Mouse (Mus musculus) layer of hippocampus, adult 6 months (tissue): ENCODE results near the gene Max. TPM values are rescaled to one million over a fixed set of nuclear protein-coding genes. Genes with fewer than 3 reads are reported as not detected.

Source experiments
- long read RNA-seq, 2 experiments: library from polyadenylated mRNA; unstranded; transcript quantifications; one replicate each; pipeline ENCODE4 v2.0.0; 2019 to 2020
- polyA plus RNA-seq: library from polyadenylated mRNA; unstranded; fragments of <200 nt; fragmentation: Nextera tagmentation; gene quantifications from 2 replicates; pipeline ENCODE4 v1.2.3, GENCODE M21; 2021

Max gene
- polyA plus RNA-seq = 30.6 and 32.5 TPM in 2 replicates
- long read RNA-seq, experiment 1, transcript Max-202 (5 exons, 1,942 nt) = minor isoform, 7 of 39 reads
- long read RNA-seq, experiment 1, transcript Max-201 (4 exons, 1,926 nt) = major isoform, 18 of 39 reads
- long read RNA-seq, experiment 1, partial matches to known transcripts = 3 of 39 reads
- long read RNA-seq, experiment 1, other reads (novel, unspliced or antisense) = 8 of 39 reads
- long read RNA-seq, experiment 2, transcript Max-201 (4 exons, 1,926 nt) = major isoform, 7 of 15 reads
- long read RNA-seq, experiment 2, partial matches to known transcripts = 1 of 15 reads
- long read RNA-seq, experiment 2, other reads (novel, unspliced or antisense) = 3 of 15 reads

GRCm38 (mm10) chr12:76961932-76962891, at the start of gene Max:
Gene Max (minus strand): TSS chr12:76962201.

Other genes with a start within 250 kb of the Max start
- 228 and 286 TPM in 2 replicates for gene Churc1, start 196.7 kb downstream of the Max start, polyA plus RNA-seq
- 14.2 and 14.9 TPM in 2 replicates for gene Fntb, start 196.6 kb downstream of the Max start, polyA plus RNA-seq
- gene Gpx2, start 166.6 kb downstream of the Max start, polyA plus RNA-seq = 0.14 TPM in 1 of 2 replicates, not detected in the other
- gene Rab15, start 139.3 kb downstream of the Max start, polyA plus RNA-seq = 85.1 and 101 TPM in 2 replicates